Mouse (Mus musculus): ENCODE data around the gene Pakap. TPM values are rescaled to one million over a fixed set of nuclear protein-coding genes. Genes with fewer than 3 reads are reported as not detected.

Gene Pakap
- polyA plus RNA-seq, 1 experiment from 2014 or later = 9.8 TPM

GRCm38 (mm10) chr4:57764926-57765325, 196.9 kb downstream of the Pakap start:
- Histone ChIP-seq H3K9me3 (ENCODE audit: control insufficient read depth, low read length) (no peaks in the 10 kb centered on the region), H3K36me3 (ENCODE audit: control insufficient read depth, insufficient read depth, low read length) (no peaks in the 10 kb centered on the region), H3K4me1 (ENCODE audit: control insufficient read depth, insufficient read depth, low read length) (no peaks in the 10 kb centered on the region), H3K4me3 (ENCODE audit: low read depth, low read length) (no peak overlapping the region), H3K27ac (ENCODE audit: low read depth, low read length) (no peak overlapping the region), H3K4me2 (ENCODE audit: low read depth, low read length) (no peak overlapping the region), H3K27me3 (ENCODE audit: control insufficient read depth, insufficient read depth, low read length) (no peaks in the 10 kb centered on the region), H3K9ac (replicated peaks; ENCODE audit: low read depth, low read length) (no peak overlapping the region)
- 82% methylated on average over 1 of the region's 1 CpGs for WGBS
- no peak for ATAC-seq (ENCODE audit: low read depth)

DNA sequence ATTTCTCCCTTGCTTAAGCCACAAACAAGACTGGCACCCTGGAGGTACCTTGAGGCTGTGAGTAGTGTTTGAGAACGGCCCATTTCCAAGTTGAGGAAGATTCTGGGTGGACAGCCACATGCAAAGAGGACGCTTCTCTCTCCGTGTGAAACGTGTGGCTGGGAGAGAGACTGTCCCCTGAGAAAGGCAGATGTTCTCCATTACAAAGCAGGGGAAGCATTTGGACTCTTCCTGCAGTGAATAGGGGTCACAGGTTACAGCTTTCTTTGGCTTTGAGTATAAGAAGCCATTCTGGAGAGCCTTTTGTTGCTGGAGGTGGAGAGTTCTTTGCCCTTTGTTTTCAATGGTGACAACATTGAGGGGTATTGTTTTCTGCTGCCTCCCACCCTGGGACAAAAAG, 197.8 kb downstream of the Pakap start:
- Histone ChIP-seq H3K9me3 (ENCODE audit: control insufficient read depth, low read length) (no peaks in the 10 kb centered on the region), H3K27ac (ENCODE audit: low read depth, low read length) (no peak overlapping the region), H3K4me3 (ENCODE audit: low read depth, low read length) (no peak overlapping the region), H3K4me2 (ENCODE audit: low read depth, low read length) (no peak overlapping the region), H3K9ac (replicated peaks; ENCODE audit: low read depth, low read length) (no peak overlapping the region), H3K27me3 (ENCODE audit: control insufficient read depth, insufficient read depth, low read length) (no peaks in the 10 kb centered on the region), H3K36me3 (ENCODE audit: control insufficient read depth, insufficient read depth, low read length) (no peaks in the 10 kb centered on the region), H3K4me1 (ENCODE audit: control insufficient read depth, insufficient read depth, low read length) (no peaks in the 10 kb centered on the region)
- WGBS = 3% methylated on average over 4 of the region's 4 CpGs
- no peak for ATAC-seq (ENCODE audit: low read depth)

- H3K36me3 ChIP-seq (ENCODE audit: control insufficient read depth, insufficient read depth, low read length) = no peaks in the 10 kb centered on the region
- ATAC-seq (ENCODE audit: low read depth) = no peak
- no peak overlapping the region for H3K4me2 ChIP-seq (ENCODE audit: low read depth, low read length)
- H3K9ac ChIP-seq (replicated peaks; ENCODE audit: low read depth, low read length) = no peak overlapping the region
- 74% methylated on average over 3 of the region's 3 CpGs for WGBS
- no peaks in the 10 kb centered on the region for H3K27me3 ChIP-seq (ENCODE audit: control insufficient read depth, insufficient read depth, low read length)
- H3K4me1 ChIP-seq (ENCODE audit: control insufficient read depth, insufficient read depth, low read length) = no peaks in the 10 kb centered on the region
- no peak overlapping the region for H3K27ac ChIP-seq (ENCODE audit: low read depth, low read length)
- no peak overlapping the region for H3K4me3 ChIP-seq (ENCODE audit: low read depth, low read length)
- no peaks in the 10 kb centered on the region for H3K9me3 ChIP-seq (ENCODE audit: control insufficient read depth, low read length)
Measured at GRCm38 (mm10) chr4:57769007-57769406, 201.0 kb downstream of the Pakap start.

- Histone ChIP-seq H3K9ac (replicated peaks; ENCODE audit: low read depth, low read length) (no peak overlapping the region), H3K36me3 (ENCODE audit: control insufficient read depth, insufficient read depth, low read length) (no peaks in the 10 kb centered on the region), H3K4me2 (ENCODE audit: low read depth, low read length) (no peak overlapping the region), H3K27ac (ENCODE audit: low read depth, low read length) (no peak overlapping the region), H3K4me3 (ENCODE audit: low read depth, low read length) (no peak overlapping the region), H3K9me3 (ENCODE audit: control insufficient read depth, low read length) (no peaks in the 10 kb centered on the region), H3K4me1 (ENCODE audit: control insufficient read depth, insufficient read depth, low read length) (no peaks in the 10 kb centered on the region), H3K27me3 (ENCODE audit: control insufficient read depth, insufficient read depth, low read length) (no peaks in the 10 kb centered on the region)
- ATAC-seq (ENCODE audit: low read depth) = no peak
- 45% methylated on average over 4 of the region's 4 CpGs for WGBS
Measured at GRCm38 (mm10) chr4:57770185-57770823, 202.3 kb downstream of the Pakap start.

DNA sequence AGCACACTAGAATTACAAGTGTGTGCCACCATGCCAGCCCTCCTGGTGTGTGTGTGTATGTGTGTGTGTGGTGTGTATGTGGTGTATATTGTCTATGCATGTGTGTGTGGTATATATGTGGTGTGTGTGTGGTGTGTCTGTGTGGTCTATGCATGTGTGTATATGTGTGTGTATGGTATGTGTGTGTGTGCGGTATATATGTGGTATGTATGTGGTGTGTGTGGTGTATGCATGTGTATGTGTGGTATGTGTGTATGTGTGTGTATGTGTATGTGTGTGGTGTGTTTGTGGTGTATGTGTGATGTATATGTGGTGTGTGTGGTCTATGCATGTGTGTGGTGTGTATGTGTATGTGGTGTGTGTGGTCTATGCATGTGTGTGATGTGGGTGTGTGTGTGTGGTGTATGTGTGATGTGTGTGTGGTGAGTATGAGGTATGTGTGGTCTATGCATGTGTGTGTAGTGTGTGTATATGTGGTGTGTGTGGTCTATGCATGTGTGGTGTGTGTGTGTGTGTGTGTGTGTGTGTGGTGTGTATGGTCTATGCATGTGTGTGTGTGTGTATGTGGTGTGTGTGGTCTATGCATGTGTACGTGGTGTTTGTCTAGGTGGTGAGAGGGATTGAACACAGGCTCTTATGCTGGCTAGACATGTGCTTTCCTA, 203.7 kb downstream of the Pakap start:
- Histone ChIP-seq H3K9ac (replicated peaks; ENCODE audit: low read depth, low read length) (no peak overlapping the region), H3K36me3 (ENCODE audit: control insufficient read depth, insufficient read depth, low read length) (no peaks in the 10 kb centered on the region), H3K4me1 (ENCODE audit: control insufficient read depth, insufficient read depth, low read length) (no peaks in the 10 kb centered on the region), H3K4me2 (ENCODE audit: low read depth, low read length) (no peak overlapping the region), H3K4me3 (ENCODE audit: low read depth, low read length) (no peak overlapping the region), H3K27me3 (ENCODE audit: control insufficient read depth, insufficient read depth, low read length) (no peaks in the 10 kb centered on the region), H3K9me3 (ENCODE audit: control insufficient read depth, low read length) (no peaks in the 10 kb centered on the region), H3K27ac (ENCODE audit: low read depth, low read length) (no peak overlapping the region)
- WGBS = 96% methylated on average over 2 of the region's 2 CpGs
- ATAC-seq (ENCODE audit: low read depth) = no peak

DNA sequence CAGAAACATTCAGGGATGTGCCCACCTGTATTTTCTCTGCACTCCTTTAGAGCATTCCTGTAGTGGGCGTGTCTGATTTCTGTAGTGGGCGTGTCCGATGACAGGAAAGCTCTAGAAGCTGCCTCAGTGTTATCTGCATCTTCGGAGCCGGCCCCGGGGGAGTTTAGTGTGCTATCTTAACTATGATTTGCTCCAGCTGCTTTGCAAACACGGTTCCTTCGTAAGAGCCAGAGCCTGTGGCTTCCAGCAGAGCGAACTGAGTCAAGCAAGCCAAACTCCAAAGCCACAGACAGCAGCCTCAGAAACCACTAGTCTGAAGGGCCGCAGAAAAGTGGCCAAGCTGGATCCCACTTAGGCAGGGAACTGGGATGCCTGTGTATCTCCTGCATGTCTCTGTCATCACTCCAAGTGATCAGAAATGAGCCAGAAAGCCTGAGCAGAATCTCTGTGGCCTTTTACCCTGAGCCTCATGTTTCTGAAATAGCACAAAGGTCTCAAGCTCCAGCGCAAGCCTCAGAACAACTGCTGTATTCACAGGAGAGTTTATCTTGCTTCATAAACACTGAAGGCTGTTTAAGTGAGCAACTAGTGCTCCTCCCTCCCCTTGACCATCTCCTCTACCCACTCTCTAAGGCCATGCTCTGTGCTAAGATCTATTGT, 205.0 kb downstream of the Pakap start:
- 59% methylated on average over 11 of the region's 11 CpGs for WGBS
- H3K4me3 ChIP-seq (ENCODE audit: low read depth, low read length) = no peak overlapping the region
- H3K27ac ChIP-seq (ENCODE audit: low read depth, low read length) = no peak overlapping the region
- no peaks in the 10 kb centered on the region for H3K36me3 ChIP-seq (ENCODE audit: control insufficient read depth, insufficient read depth, low read length)
- no peak overlapping the region for H3K4me2 ChIP-seq (ENCODE audit: low read depth, low read length)
- H3K9me3 ChIP-seq (ENCODE audit: control insufficient read depth, low read length) = no peaks in the 10 kb centered on the region
- no peak overlapping the region for H3K9ac ChIP-seq (replicated peaks; ENCODE audit: low read depth, low read length)
- H3K27me3 ChIP-seq (ENCODE audit: control insufficient read depth, insufficient read depth, low read length) = no peaks in the 10 kb centered on the region
- H3K4me1 ChIP-seq (ENCODE audit: control insufficient read depth, insufficient read depth, low read length) = no peaks in the 10 kb centered on the region
- ATAC-seq (ENCODE audit: low read depth) = no peak

DNA sequence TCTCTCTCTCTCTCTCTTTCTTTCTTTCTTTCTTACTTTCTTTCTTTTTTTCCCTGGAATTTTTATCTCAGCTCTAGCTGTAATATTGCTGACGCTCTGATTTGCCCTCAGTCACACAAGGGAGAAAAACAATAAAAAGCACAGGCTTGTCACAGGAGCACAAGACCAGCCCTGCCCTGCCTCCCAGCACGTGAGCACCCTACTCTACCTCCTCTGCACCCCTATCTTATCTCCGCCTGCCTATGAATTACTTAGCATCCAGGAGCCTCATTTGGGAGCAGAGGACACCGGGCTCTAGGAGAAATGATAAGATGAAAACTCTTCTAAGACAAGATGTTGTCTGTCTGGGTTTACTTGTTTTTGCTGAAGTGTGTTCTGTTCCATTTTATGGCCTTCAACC, 206.5 kb downstream of the Pakap start:
- Histone ChIP-seq H3K27me3 (ENCODE audit: control insufficient read depth, insufficient read depth, low read length) (no peaks in the 10 kb centered on the region), H3K9me3 (ENCODE audit: control insufficient read depth, low read length) (no peaks in the 10 kb centered on the region), H3K36me3 (ENCODE audit: control insufficient read depth, insufficient read depth, low read length) (no peaks in the 10 kb centered on the region), H3K9ac (replicated peaks; ENCODE audit: low read depth, low read length) (no peak overlapping the region), H3K4me3 (ENCODE audit: low read depth, low read length) (no peak overlapping the region), H3K4me2 (ENCODE audit: low read depth, low read length) (no peak overlapping the region), H3K4me1 (ENCODE audit: control insufficient read depth, insufficient read depth, low read length) (no peaks in the 10 kb centered on the region), H3K27ac (ENCODE audit: low read depth, low read length) (no peak overlapping the region)
- no peak for ATAC-seq (ENCODE audit: low read depth)
- WGBS = 56% methylated on average over 4 of the region's 4 CpGs

DNA sequence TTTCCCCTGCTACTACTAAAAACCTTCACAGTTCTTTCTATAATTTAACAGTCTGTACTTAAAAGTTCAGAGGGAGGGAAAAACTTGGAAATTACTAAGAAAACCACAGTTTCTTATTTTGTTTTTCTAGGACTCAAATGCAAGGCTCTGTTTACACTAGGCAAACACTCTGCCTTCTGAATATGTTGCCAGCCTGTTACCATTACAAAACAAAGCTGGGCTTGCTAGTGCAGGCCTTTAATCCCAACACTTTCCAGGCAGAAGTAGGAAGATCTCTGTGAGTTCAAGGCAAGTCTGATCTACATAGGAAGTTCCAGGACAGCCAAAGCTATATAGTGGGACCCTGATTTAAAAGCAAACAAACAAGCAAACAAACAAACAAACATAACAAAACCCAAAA, 207.6 kb downstream of the Pakap start:
- Histone ChIP-seq H3K27me3 (ENCODE audit: control insufficient read depth, insufficient read depth, low read length) (no peaks in the 10 kb centered on the region), H3K36me3 (ENCODE audit: control insufficient read depth, insufficient read depth, low read length) (no peaks in the 10 kb centered on the region), H3K9me3 (ENCODE audit: control insufficient read depth, low read length) (no peaks in the 10 kb centered on the region), H3K4me3 (ENCODE audit: low read depth, low read length) (no peak overlapping the region), H3K9ac (replicated peaks; ENCODE audit: low read depth, low read length) (no peak overlapping the region), H3K4me2 (ENCODE audit: low read depth, low read length) (no peak overlapping the region), H3K27ac (ENCODE audit: low read depth, low read length) (no peak overlapping the region), H3K4me1 (ENCODE audit: control insufficient read depth, insufficient read depth, low read length) (no peaks in the 10 kb centered on the region)
- no peak for ATAC-seq (ENCODE audit: low read depth)

DNA sequence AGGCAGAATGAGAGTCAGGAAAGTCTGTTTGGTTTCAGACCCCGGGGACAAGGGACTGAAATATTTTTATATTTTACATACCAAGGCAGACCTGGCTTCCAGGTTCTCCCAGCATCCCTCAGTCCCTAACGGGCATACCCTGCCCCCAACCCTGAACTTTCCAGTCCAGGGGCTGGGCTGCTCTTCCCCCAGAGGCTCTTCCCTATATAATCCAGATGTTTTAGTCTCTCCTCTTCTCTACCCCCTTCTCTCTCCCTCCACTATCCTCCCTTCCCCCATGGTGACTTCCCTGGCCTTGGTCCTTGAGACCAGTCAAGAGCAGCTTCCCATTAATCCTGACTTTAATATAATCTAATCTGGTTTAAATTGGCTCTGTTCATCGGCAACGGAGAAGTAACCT, 212.4 kb downstream of the Pakap start:
- Histone ChIP-seq H3K9me3 (ENCODE audit: control insufficient read depth, low read length) (no peaks in the 10 kb centered on the region), H3K4me1 (ENCODE audit: control insufficient read depth, insufficient read depth, low read length) (peaks cover 20% of the 10 kb centered on the region), H3K36me3 (ENCODE audit: control insufficient read depth, insufficient read depth, low read length) (no peaks in the 10 kb centered on the region), H3K4me2 (ENCODE audit: low read depth, low read length) (no peak overlapping the region), H3K4me3 (ENCODE audit: low read depth, low read length) (no peak overlapping the region), H3K27ac (ENCODE audit: low read depth, low read length) (no peak overlapping the region), H3K9ac (replicated peaks; ENCODE audit: low read depth, low read length) (no peak overlapping the region), H3K27me3 (ENCODE audit: control insufficient read depth, insufficient read depth, low read length) (no peaks in the 10 kb centered on the region)
- no peak for ATAC-seq (ENCODE audit: low read depth)
- 30% methylated on average over 4 of the region's 4 CpGs for WGBS

Data from neural tube, embryonic 14.5 days (tissue).